Mouse (Mus musculus): ENCODE data around the gene Polr3gl.

The Polr3gl gene

DNA sequence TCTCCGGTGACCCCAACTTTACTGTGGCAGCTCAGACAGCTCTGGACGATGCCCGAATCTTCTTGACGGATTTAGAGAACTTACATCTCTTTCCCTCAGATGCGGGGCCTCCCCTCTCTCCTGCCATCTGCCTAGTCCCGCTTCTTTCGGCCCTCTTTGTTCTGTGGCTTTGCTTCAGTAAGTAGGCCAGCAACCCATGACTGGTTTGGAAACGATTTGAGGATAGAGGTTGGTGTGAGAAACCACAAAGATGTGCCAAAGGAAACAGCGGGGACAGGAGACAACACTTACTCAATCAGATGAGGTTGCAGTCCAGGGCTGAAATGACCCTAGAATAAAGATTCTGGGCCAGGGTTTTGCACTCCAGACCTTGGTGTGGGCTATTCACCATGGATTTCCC is 65.5 kb downstream of the Polr3gl start:
- DNase-seq (ENCODE audit: extremely low spot score, low spot score), result no peak
